Mouse (Mus musculus) thymus, adult 2 months (tissue): ENCODE results near the gene Uncx. TPM values are rescaled to one million over a fixed set of nuclear protein-coding genes. Genes with fewer than 3 reads are reported as not detected.

Source experiments
- DNase-seq: peaks from one replicate; pipeline ENCODE4 v3.0.0; 2021
- H3K27ac ChIP-seq: fragments of 200-500 bp; 2 replicates; pipeline ENCODE4 v1.5.1; 2012; ENCODE audit warnings: low read length, control low read depth; ENCODE audit not compliant: control insufficient read depth, insufficient read depth
- H3K27me3 ChIP-seq: fragments of 200-500 bp; 2 replicates; pipeline ENCODE4 v1.6.1; 2012; ENCODE audit warnings: mild to moderate bottlenecking, low read length, moderate library complexity, mixed read lengths; ENCODE audit not compliant: control insufficient read depth, insufficient read depth
- H3K36me3 ChIP-seq: fragments of 200-500 bp; 2 replicates; pipeline ENCODE4 v1.6.1; 2012; ENCODE audit warnings: mild to moderate bottlenecking, low read length, moderate library complexity; ENCODE audit not compliant: control insufficient read depth, insufficient read depth
- H3K4me1 ChIP-seq: fragments of 200-500 bp; replicated peaks from 2 replicates; pipeline ENCODE4 v1.6.1; 2012; ENCODE audit warnings: low read length; ENCODE audit not compliant: control insufficient read depth, insufficient read depth
- H3K4me3 ChIP-seq: fragments of 200-500 bp; 2 replicates; pipeline ENCODE4 v1.5.1; 2012; ENCODE audit warnings: mild to moderate bottlenecking, low read length, control low read depth, moderate library complexity; ENCODE audit not compliant: control insufficient read depth, insufficient read depth
- CTCF ChIP-seq: fragments of 200-500 bp; IDR thresholded peaks from 2 replicates; pipeline ENCODE4 v1.5.1; 2012; ENCODE audit warnings: mild to moderate bottlenecking, control low read depth, low read length, moderate library complexity, borderline replicate concordance; ENCODE audit not compliant: control insufficient read depth, poor library complexity, insufficient read depth; ENCODE audit errors: extremely low read depth
- POLR2A ChIP-seq: fragments of 200-500 bp; IDR thresholded peaks from 2 replicates; pipeline ENCODE4 v1.6.1; 2012; ENCODE audit warnings: mild to moderate bottlenecking, low read length, control low read depth, moderate library complexity; ENCODE audit not compliant: control insufficient read depth, poor library complexity, insufficient read depth; ENCODE audit errors: extremely low read depth
- WGBS: fragments of 180-500 bp; shearing (Covaris S2); methylation state at CpG from one replicate; pipeline ENCODE4 v1.1.7; 2018; 5-methylcytosine and 5-hydroxymethylcytosine counted together
- polyA plus RNA-seq: library from polyadenylated mRNA; depleted of rRNA; stranded (reverse); fragments of >200 nt; gene quantifications from 2 replicates; pipeline ENCODE4 v1.2.3, GENCODE M21; 2012

The Uncx gene
- polyA plus RNA-seq, 1 experiment = 0.24 TPM

GRCm38 (mm10) chr5:139556116-139556678 lies 12.9 kb downstream of the Uncx start:
- TF ChIP-seq CTCF (no peak), POLR2A (no peak)
- Histone ChIP-seq H3K27ac (no peak overlapping the region), H3K36me3 (no peaks in the 10 kb centered on the region), H3K4me3 (no peak overlapping the region), H3K4me1 (no peaks in the 10 kb centered on the region; the same call in 1 of the 2 replicates), H3K27me3 (peaks cover 47% of the 10 kb centered on the region)
- no peak for DNase-seq
- WGBS = 26% methylated on average over 6 of the region's 6 CpGs

- TF ChIP-seq CTCF = no peak
- TF ChIP-seq POLR2A = no peak
- Histone ChIP-seq H3K27ac (no peak overlapping the region), H3K4me1 (no peaks in the 10 kb centered on the region; the same call in 1 of the 2 replicates), H3K4me3 (no peak overlapping the region), H3K27me3 (peaks cover 45% of the 10 kb centered on the region), H3K36me3 (no peaks in the 10 kb centered on the region)
- 16% methylated on average over 10 of the region's 10 CpGs for WGBS
- DNase-seq = no peak
These were observed 13.8 kb downstream of the Uncx start for GRCm38 (mm10) chr5:139557079-139557478.

GRCm38 (mm10) chr5:139557531-139558467 lies 14.5 kb downstream of the Uncx start:
- Histone ChIP-seq H3K4me1 (no peaks in the 10 kb centered on the region; the same call in 1 of the 2 replicates), H3K4me3 (no peak overlapping the region), H3K27ac (no peak overlapping the region), H3K27me3 (peaks cover 39% of the 10 kb centered on the region), H3K36me3 (no peaks in the 10 kb centered on the region)
- TF ChIP-seq CTCF = no peak
- TF ChIP-seq POLR2A = no peak
- DNase-seq = no peak
- 14% methylated on average over 42 of the region's 43 CpGs for WGBS

- Histone ChIP-seq H3K36me3 (no peaks in the 10 kb centered on the region), H3K27ac (no peak overlapping the region), H3K27me3 (peaks cover 39% of the 10 kb centered on the region), H3K4me3 (no peak overlapping the region), H3K4me1 (no peaks in the 10 kb centered on the region; the same call in 1 of the 2 replicates)
- 1% methylated on average over 16 of the region's 16 CpGs for WGBS
- TF ChIP-seq POLR2A = no peak
- TF ChIP-seq CTCF = no peak
- DNase-seq = no peak
These were observed 15.1 kb downstream of the Uncx start for GRCm38 (mm10) chr5:139558468-139558804.

GRCm38 (mm10) chr5:139558917-139559660 lies 15.8 kb downstream of the Uncx start:
- no peaks in the 10 kb centered on the region for H3K36me3 ChIP-seq
- H3K27ac ChIP-seq = no peak overlapping the region
- TF ChIP-seq CTCF = no peak
- no peak for TF ChIP-seq POLR2A
- no peak overlapping the region for H3K4me3 ChIP-seq
- H3K27me3 ChIP-seq = peaks cover 33% of the 10 kb centered on the region
- H3K4me1 ChIP-seq = no peaks in the 10 kb centered on the region; the same call in 1 of the 2 replicates
- DNase-seq = no peak
- 22% methylated on average over 12 of the region's 12 CpGs for WGBS

GRCm38 (mm10) chr5:139559782-139560181 lies 16.5 kb downstream of the Uncx start:
- TF ChIP-seq CTCF (no peak), POLR2A (no peak)
- Histone ChIP-seq H3K27ac (no peak overlapping the region), H3K4me1 (no peaks in the 10 kb centered on the region; the same call in 1 of the 2 replicates), H3K4me3 (no peak overlapping the region), H3K27me3 (peaks cover 30% of the 10 kb centered on the region), H3K36me3 (no peaks in the 10 kb centered on the region)
- WGBS = 55% methylated on average over 7 of the region's 7 CpGs
- DNase-seq = no peak
